Comparison of ENCODE assay signal across 1 mouse cellular context in genomic region chr10:115384221-115385017, GRCm38 (mm10).
TF ChIP-seq lines count a peak whose summit lies in the region.

TSS of gene Thap2 (minus strand) at chr10:115384443.
TSS of gene Zfc3h1 (plus strand) at chr10:115384959.

TF ChIP-seq in CH12.LX, 34 proteins besides CTCF, POLR2A, EP300 and RAD21 (continued from another document):
- TF ChIP-seq JUND (conservative IDR thresholded peaks at IDR 0.05; ENCODE audit: low read depth, low read length) (no peak), TCF12 (IDR thresholded peaks at IDR 0.05; ENCODE audit: low read depth, low read length) (peak; percentile 83), GABPA (IDR thresholded peaks at IDR 0.05; ENCODE audit: insufficient replicate concordance, low read depth, low read length) (peak; percentile 77; the same call in 1 of the 2 replicates), BHLHE40 (IDR thresholded peaks at IDR 0.05; ENCODE audit: low read depth, low read length) (no peak; the same call in 1 of the 2 replicates), CHD2 (IDR thresholded peaks at IDR 0.05; ENCODE audit: low read length) (peak; percentile 98), HCFC1 (IDR thresholded peaks at IDR 0.05; ENCODE audit: low read depth, low read length) (peak; percentile 96), MXI1 (IDR thresholded peaks at IDR 0.05; ENCODE audit: low read depth, low read length) (peak; percentile 77), ZC3H11A (IDR thresholded peaks at IDR 0.05; ENCODE audit: low read depth, low read length) (no peak), MEF2A (IDR thresholded peaks at IDR 0.05; ENCODE audit: borderline replicate concordance, low read depth, low read length) (peak; percentile 54; the same call in 1 of the 2 replicates), ETS1 (conservative IDR thresholded peaks at IDR 0.05; ENCODE audit: low read depth, low read length) (no peak; the same call in 1 of the 2 replicates), MAZ (IDR thresholded peaks at IDR 0.05; ENCODE audit: low read depth, low read length) (0 out of 2 replicates have a peak, but pooled peaks have one; percentile 60), CHD1 (IDR thresholded peaks at IDR 0.05; ENCODE audit: low read depth, low read length) (no peak), UBTF (IDR thresholded peaks at IDR 0.05; ENCODE audit: low read depth, low read length) (peak; percentile 81; the same call in 1 of the 2 replicates), SMC3 (IDR thresholded peaks at IDR 0.05; ENCODE audit: low read depth, low read length) (no peak), ZMIZ1 (IDR thresholded peaks at IDR 0.05; ENCODE audit: low read depth, low read length) (peak; percentile 56), E2F4 (IDR thresholded peaks at IDR 0.05; ENCODE audit: insufficient replicate concordance, low read depth, low read length) (no peak), ZKSCAN1 (IDR thresholded peaks at IDR 0.05; ENCODE audit: borderline replicate concordance, low read depth, low read length) (no peak), PAX5 (IDR thresholded peaks at IDR 0.05; ENCODE audit: low read length) (no peak)
